Mouse (Mus musculus): ENCODE data around the gene Mapk11.
A peak's percentile ranks its signal among the peaks of the same experiment; 100 is the strongest.

Mapk11 gene

DNA sequence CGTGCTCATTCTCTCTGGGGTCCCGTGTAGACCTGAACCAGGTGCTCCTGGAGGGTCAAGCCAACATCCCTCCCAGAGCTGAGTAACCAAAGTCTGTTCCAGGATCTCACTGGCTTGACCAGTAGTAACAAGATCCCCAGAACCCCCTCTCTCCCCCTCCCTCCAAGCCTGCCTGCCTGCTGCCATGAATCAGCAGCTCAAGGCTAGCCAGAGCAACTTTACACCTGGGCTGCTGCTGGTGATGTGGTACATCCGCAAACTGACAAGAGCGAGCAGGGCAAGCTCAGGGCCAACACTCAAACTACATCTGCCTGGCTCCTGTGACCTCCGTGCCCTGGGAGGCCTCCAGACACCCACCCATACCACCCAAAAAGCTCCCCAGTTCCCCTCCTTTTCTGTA lies 8.0 kb downstream of the Mapk11 start:
- DNase-seq (ENCODE audit: low spot score in 2 of 2): no peak

DNA sequence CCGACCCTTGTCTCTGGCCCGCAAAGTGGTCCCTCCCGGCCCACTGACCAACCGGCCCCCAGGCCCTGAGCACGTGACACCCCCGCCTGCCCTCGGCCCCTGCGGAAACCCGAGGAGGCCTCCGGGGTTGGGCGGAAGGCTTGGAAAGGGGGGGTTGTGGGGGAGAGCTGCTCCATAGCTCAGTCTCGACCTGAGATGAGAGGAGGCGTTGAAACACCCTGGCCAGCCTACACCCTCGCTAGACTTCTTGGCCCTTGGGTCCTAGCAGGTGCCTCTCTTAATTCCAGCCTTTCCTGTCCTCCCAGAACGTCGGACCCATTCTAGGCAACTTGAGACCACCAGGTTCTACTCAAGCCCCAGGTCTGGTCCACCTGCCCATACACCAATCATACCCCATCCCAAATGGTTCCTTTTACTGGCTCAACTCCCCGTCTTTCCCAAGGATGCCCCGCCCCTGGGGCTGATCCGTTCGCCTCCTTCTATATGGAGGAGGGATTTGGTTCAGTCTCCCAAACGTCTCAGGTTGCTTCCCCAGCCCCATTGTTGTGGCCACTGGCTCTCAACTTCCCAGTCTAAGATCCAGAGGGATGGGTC lies 8.7 kb downstream of the Mapk11 start, which contains the start of gene Mapk12:
TSS of gene Mapk12 (minus strand) at position 45 of the 594 bp plus-strand sequence.
- DNase-seq (ENCODE audit: low spot score in 2 of 2): no peak

DNA sequence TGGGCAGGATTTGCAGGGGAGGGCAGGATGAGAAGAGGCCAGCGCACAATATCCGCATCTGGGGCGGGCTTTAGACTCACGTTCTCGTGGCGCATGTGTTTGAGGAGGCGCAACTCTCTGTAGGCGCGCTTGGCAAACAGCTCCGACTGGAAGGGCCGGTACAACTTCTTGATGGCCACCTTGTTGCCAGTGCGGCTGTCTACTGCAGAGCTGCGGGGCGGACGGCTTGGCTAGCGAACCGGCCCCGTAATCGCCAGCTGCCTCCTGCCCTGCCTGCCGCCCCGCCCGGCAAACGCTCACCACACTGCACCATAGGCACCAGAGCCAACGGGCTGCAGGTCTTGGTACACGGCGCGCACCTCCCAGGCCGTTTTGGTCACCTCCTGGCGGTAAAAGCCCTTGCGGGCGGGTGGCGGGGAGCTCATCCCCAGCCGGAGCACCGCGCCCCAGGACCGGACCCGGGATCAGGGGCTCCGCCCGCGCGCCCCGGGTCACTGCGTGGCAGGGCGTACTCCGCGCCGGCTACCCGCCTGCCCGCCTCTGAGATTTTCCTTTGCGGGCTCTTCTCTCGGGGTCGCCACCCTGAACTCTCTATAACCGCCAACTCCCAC lies 9.3 kb downstream of the Mapk11 start:
- no peak for DNase-seq (ENCODE audit: low spot score in 2 of 2)

DNA sequence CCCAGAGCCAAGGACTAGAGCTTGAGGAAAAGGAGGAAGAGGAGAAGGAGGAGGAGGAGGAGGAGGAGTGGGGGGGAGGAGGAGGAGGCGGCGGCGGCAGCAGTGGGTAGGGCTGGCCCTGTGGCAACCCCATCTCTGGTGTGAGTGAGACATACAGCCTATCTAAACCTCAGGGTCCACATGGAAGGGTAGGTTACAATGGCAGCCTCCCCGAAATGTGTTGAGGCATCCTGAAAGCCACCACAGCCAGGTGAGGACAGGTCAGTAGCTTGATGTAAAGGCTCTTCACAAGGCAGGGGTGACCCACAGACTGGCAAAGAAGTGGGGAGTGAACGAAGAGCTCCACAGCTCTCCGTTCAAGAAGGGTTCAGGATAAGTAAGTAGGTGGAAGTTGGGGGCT lies 10.9 kb downstream of the Mapk11 start:
- no peak for DNase-seq (ENCODE audit: low spot score in 2 of 2)

GRCm38 (mm10) chr15:89138046-89138405 lies 11.4 kb downstream of the Mapk11 start:
- no peak for DNase-seq (ENCODE audit: low spot score in 2 of 2)

DNA sequence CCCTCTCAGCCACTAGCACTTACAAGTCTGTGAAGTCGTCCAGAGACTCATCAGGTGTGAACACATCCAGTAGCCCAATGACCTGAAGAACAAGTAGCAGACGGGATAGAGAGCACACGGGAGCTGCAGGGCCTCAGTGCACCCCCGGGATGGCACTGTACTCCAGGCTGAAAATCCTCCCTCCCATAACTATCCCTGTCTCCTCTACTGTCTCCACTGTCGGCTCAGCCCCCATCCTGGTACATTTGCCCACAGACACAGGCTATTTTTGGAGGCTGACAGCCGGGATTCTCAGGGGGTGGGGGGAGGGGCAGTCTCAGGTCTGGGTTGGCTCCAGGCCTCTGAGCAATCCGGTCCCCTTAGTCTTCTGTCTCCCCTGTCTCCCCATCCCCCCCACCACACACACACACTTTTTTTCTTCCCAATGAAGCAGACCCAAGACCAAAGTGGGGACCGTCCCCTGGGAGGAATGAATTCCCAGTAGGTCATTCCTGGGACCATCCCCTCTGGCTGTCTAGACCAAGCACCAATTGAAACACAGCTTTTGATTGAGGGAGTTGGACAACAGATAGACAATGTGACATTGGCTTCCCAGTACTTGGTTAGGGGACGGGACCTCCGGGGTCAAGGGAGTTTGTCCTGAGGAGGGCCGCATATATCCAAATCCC lies 11.9 kb downstream of the Mapk11 start:
- no peak for DNase-seq (ENCODE audit: low spot score in 2 of 2)

GRCm38 (mm10) chr15:89136461-89137155 lies 12.8 kb downstream of the Mapk11 start:
- no peak for DNase-seq (ENCODE audit: low spot score in 2 of 2)

DNA sequence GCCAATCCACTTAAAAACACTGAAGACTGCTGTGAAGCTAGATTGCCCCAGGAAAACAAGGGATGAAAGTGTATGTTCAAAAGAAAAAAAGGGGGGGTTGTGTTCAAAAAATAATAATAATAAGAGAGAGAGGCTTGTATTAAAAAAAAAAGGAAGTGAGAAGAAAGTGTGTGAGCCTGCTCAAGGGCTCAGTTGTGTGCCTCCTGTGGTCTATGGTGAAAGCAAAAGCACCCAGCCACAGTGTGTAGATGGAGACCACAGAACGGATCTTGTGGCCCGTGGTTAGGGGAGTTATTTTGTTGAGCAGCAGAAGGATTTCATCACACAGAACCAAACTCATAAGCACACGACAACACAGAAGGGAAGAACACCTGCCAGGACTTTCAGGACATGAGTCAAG lies 18.1 kb downstream of the Mapk11 start:
- no peak for DNase-seq (ENCODE audit: low spot score in 2 of 2)

DNA sequence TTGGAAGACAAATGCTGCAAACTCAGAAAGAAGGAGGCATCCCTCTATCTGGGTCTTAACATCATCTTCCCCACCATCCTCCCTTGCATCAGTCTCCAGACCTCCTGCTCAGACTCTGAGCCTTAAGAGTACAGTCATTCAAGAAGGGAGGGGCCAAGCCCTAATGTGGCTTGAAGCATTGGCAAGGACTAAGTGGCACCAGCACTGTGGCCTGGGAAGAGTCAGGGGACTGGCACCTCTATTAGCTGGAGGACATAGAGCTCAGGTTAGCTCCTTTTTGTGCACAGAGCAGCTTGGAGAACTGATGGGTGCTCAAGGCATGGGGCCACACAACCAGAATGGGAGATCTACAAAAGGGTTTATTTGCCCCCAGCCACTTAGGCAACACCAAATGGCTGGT lies 19.2 kb downstream of the Mapk11 start:
- DNase-seq (ENCODE audit: low spot score in 2 of 2): no peak

GRCm38 (mm10) chr15:89128382-89129350 lies 20.8 kb downstream of the Mapk11 start, which contains the start of gene Hdac10:
TSS of gene Hdac10 (minus strand) at chr15:89128700.
- DNase-seq (ENCODE audit: low spot score in 2 of 2): peak; percentile 74 to 80

DNA sequence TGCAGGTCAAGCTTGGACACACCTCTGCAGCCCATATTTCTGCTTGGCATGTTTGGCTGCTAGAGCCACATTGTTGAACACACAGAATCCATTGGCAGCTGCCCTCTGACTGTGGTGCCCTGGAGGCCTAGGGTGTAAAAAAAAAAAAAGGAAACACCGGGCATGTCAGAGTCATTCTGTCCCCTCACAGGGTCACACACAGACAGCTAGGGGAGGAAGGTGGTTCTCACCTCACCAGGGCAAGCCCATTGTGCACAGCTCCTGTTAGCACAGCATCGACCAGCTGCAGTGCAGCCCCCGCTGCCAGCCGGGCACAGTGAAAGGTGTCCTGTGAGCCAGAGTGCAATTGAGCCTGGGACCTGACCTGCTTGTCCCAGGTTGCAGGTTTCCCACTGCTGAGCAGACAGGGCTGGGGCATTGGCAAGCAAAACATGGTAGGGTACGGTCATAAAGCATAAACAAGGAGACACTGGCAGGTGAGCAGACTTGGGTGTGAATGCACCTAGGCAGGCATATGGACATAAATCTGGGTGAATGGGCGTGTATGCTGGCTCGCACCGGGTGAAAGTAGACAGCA lies 22.0 kb downstream of the Mapk11 start:
- no peak for DNase-seq (ENCODE audit: low spot score in 2 of 2)

- DNase-seq (ENCODE audit: low spot score in 2 of 2): no peak
Measured at GRCm38 (mm10) chr15:89126622-89127021, 22.8 kb downstream of the Mapk11 start.

DNA sequence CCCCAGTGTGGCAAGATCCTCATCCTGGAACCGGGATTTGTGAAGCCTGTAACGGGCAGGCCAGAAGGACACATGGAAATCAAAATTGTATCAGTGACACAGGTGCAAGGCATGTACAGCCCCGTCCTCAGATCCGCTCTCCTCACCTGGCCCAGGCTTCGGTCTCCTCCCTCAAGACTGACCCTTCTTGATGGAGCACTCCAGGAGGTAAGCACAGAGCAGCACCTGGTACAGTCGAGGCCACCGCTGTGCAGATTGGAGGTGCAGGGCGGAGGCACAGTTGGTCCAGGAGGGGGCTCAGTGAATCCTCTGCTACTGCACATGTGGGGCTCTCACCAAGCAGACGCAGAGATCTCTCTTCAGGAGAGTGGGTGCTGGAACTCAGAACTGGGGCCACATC lies 24.1 kb downstream of the Mapk11 start:
- no peak for DNase-seq (ENCODE audit: low spot score in 2 of 2)

DNA sequence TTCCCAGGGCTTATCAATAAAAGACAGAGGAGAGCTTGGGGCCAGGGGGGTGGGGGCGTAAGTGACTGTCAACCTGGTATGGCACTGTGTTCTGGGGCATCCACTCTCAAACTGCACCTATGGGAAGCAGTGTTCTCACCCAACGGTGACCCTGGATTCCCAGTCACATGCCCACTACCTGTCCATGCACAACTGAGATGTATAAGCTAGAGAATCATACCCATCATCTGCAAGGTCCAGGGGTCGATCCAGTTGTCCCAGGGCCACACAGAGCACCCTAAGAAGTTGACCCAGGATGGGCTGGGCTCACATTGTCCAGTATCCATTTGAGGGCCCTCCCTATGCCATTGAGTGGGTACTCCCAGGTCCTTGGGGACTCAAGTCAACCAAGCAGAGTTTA lies 25.1 kb downstream of the Mapk11 start:
- DNase-seq (ENCODE audit: low spot score in 2 of 2): no peak

DNA sequence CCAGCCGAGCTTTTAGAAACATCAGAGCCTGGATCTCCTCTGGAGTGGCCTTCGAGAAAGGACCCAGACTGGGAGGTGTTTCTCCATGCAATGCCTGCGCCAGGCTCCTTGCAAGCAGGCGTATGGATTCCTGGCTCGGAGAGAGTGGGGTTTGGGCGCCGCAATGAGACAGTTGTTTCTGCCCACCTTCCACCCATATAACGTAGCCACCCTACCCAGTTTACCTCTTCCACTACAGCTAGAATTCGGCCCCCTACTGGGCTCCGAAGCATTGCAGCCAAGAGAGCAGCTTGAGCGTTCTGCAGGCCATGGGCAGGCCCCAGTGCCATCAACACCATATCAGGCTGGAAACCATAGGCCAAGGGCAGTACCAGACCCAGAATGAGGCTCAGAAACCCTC lies 25.8 kb downstream of the Mapk11 start:
- DNase-seq (ENCODE audit: low spot score in 2 of 2): no peak

GRCm38 (mm10) chr15:89122649-89123366 lies 26.6 kb downstream of the Mapk11 start, which contains the start of gene Tubgcp6:
TSS of gene Tubgcp6 (minus strand) at chr15:89123112.
- peak; percentile 88 to 95 for DNase-seq (ENCODE audit: low spot score in 2 of 2)

- no peak for DNase-seq (ENCODE audit: low spot score in 2 of 2)
Measured at GRCm38 (mm10) chr15:89118007-89118406, 31.4 kb downstream of the Mapk11 start.

GRCm38 (mm10) chr15:89110147-89110546 lies 39.3 kb downstream of the Mapk11 start:
- DNase-seq (ENCODE audit: low spot score in 2 of 2): no peak

DNA sequence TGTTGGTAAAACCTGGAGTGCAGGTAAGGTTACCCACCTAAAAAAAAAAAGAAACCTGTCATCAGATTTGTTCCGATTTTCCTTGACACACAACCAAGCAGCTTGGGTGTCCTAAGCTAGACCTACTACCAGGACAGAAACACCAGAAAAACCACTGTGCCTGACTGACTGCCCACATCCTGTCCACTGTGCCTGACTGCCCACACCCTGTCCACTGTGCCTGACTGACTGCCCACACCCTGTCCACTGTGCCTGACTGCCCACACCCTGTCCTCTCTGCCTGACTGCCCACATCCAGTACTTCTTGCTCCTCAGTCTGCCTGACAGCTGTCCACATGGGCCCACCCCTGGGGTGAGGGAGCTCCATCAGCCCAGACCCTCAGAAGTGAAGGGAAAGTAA lies 42.5 kb downstream of the Mapk11 start:
- DNase-seq (ENCODE audit: low spot score in 2 of 2): no peak

DNA sequence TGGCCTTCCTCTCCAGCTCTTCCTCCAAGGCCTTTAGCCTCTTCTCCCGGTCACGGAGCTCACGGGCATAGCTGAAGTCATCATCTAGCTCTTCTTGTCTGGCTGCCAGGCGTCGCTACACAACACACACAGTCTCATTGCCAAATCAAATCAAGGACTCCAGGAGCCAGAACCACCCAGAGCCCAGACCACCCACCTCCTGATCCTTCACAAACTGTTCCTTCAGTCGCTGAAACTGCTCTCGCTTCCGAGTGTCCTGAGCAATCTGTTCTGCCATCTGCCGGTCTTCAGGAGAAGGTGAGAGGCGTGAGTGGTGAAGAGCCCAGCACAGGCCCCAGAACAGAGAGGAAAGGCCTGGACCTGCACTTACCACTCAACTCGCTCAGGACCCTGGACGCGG lies 43.4 kb downstream of the Mapk11 start:
- no peak for DNase-seq (ENCODE audit: low spot score in 2 of 2)
